Comparison of ENCODE assay signal across 9 mouse cellular contexts in genomic region chr2:93287348-93287747, GRCm38 (mm10). TPM values are rescaled to one million over a fixed set of nuclear protein-coding genes. Genes with fewer than 3 reads are reported as not detected.
DNase-seq lines count a peak whose midpoint lies in the region; ATAC-seq lines count a peak whose summit lies in the region.
"Had no signal": no experiment of that assay in that cellular context is flagged by ENCODE, and none has a peak within 500 bp of the region (broad histone marks: within the 10 kb centered on the region; RNA-seq: fewer than 3 reads in every experiment).

No protein-coding gene starts in this region.

- no peak for DNase-seq in heart, postnatal 25 days (ENCODE audit: low spot score)
- peak; percentile 58 for DNase-seq in embryo, embryonic 10.5 days (ENCODE audit: low spot score)
- DNase-seq in hindbrain, embryonic 11.5 days (ENCODE audit: low spot score): peak; percentile 57
- no peak for DNase-seq in gastrocnemius, postnatal 4 days (ENCODE audit: low spot score in 2 of 2)
- DNase-seq in gastrocnemius, postnatal 14 days: no peak
- no peak for DNase-seq in urinary bladder, postnatal 36 days (ENCODE audit: low spot score in 2 of 2)

- H3K36me3 ChIP-seq in heart, embryonic 13.5 days: peaks cover under 1% of the 10 kb centered on the region
- H3K36me3 ChIP-seq in hindbrain, embryonic 11.5 days (ENCODE audit: control insufficient read depth, insufficient read depth, low read length): no peaks in the 10 kb centered on the region
- no peaks in the 10 kb centered on the region for H3K36me3 ChIP-seq in midbrain, embryonic 16.5 days (ENCODE audit: control insufficient read depth, insufficient read depth, low read length)
- H3K36me3 ChIP-seq: stomach, embryonic 15.5 days had no signal

- no peak for ATAC-seq in heart, embryonic 13.5 days (ENCODE audit: extremely low read depth, insufficient number of reproducible peaks, low FRiP score, low TSS enrichment)
- no peak for ATAC-seq in hindbrain, embryonic 11.5 days (ENCODE audit: low FRiP score)
- ATAC-seq in midbrain, embryonic 16.5 days: peak; percentile 44

- no peaks in the 10 kb centered on the region for H3K9me3 ChIP-seq in heart, embryonic 13.5 days
- H3K9me3 ChIP-seq in hindbrain, embryonic 11.5 days (ENCODE audit: control insufficient read depth, low read length): no peaks in the 10 kb centered on the region
- H3K9me3 ChIP-seq in midbrain, embryonic 16.5 days (replicated peaks; ENCODE audit: control insufficient read depth, low read length, poor library complexity, severe bottlenecking): no peaks in the 10 kb centered on the region
- H3K9me3 ChIP-seq: stomach, embryonic 15.5 days had no signal

- peak overlapping the region; percentile 37; the same call in 1 of the 2 replicates for H3K9ac ChIP-seq in heart, embryonic 13.5 days
- 0 out of 2 replicates have a peak overlapping the region, but pooled peaks have one; percentile 32 for H3K9ac ChIP-seq in hindbrain, embryonic 11.5 days (ENCODE audit: low read depth, low read length)
- peak overlapping the region; percentile 58 for H3K9ac ChIP-seq in midbrain, embryonic 16.5 days (ENCODE audit: low read depth, low read length)
- H3K9ac ChIP-seq: stomach, embryonic 15.5 days had no signal

- no peaks in the 10 kb centered on the region for H3K27me3 ChIP-seq in heart, embryonic 13.5 days (replicated peaks)
- no peaks in the 10 kb centered on the region for H3K27me3 ChIP-seq in hindbrain, embryonic 11.5 days (ENCODE audit: control insufficient read depth, insufficient read depth, low read length)
- H3K27me3 ChIP-seq in midbrain, embryonic 16.5 days (ENCODE audit: control insufficient read depth, insufficient read depth, low read depth, low read length): no peaks in the 10 kb centered on the region
- H3K27me3 ChIP-seq: stomach, embryonic 15.5 days had no signal

- H3K27ac ChIP-seq in heart, embryonic 13.5 days (replicated peaks): peak overlapping the region; percentile 38; the same call in 1 of the 2 replicates
- H3K27ac ChIP-seq in hindbrain, embryonic 11.5 days (ENCODE audit: low read depth, low read length): peak overlapping the region; percentile 79
- peak overlapping the region; percentile 92 for H3K27ac ChIP-seq in midbrain, embryonic 16.5 days (ENCODE audit: low read length)
- H3K27ac ChIP-seq: stomach, embryonic 15.5 days had no signal

- H3K4me1 ChIP-seq in heart, embryonic 13.5 days: peaks cover 98% of the 10 kb centered on the region
- H3K4me1 ChIP-seq in hindbrain, embryonic 11.5 days (replicated peaks; ENCODE audit: control insufficient read depth, insufficient read depth, low read length): peaks cover 51% of the 10 kb centered on the region
- peaks cover 65% of the 10 kb centered on the region for H3K4me1 ChIP-seq in midbrain, embryonic 16.5 days (ENCODE audit: control insufficient read depth, insufficient read depth, low read length)

- 45% methylated on average over 4 of the region's 4 CpGs for WGBS in heart, embryonic 13.5 days
- 27% methylated on average over 4 of the region's 4 CpGs for WGBS in hindbrain, embryonic 11.5 days
- 8% methylated on average over 4 of the region's 4 CpGs for whole genome bisulfite sequencing in midbrain, embryonic 16.5 days

- H3K4me3 ChIP-seq in heart, embryonic 13.5 days: no peak overlapping the region
- no peak overlapping the region for H3K4me3 ChIP-seq in hindbrain, embryonic 11.5 days (ENCODE audit: low read depth, low read length)
- H3K4me3 ChIP-seq in midbrain, embryonic 16.5 days (ENCODE audit: low read depth, low read length): no peak overlapping the region
- H3K4me3 ChIP-seq: stomach, embryonic 15.5 days had no signal

- intact Hi-C loops in heart, postnatal 25 days (cut with DNase I): no loop called here
- intact Hi-C loops in gastrocnemius, postnatal 14 days (cut with DNase I; ENCODE audit: low total_unique reads): no loop called here

- no peak overlapping the region for H3K4me2 ChIP-seq in heart, embryonic 13.5 days
- H3K4me2 ChIP-seq in hindbrain, embryonic 11.5 days (replicated peaks; ENCODE audit: low read depth, low read length): no peak overlapping the region
- peak overlapping the region; percentile 20; the same call in 1 of the 2 replicates for H3K4me2 ChIP-seq in midbrain, embryonic 16.5 days (ENCODE audit: low read length)
- H3K4me2 ChIP-seq: stomach, embryonic 15.5 days had no signal

RNA-seq across cellular contexts. Expression of gene Tspan18, which starts 47.0 kb away (rescaled TPM):
- polyA plus RNA-seq in heart, embryonic 13.5 days (2015; fragmentation: Nextera tagmentation; extraction: Ambion mirVana): 41.7 and 43.2 TPM in 2 replicates
- total RNA-seq in heart, postnatal 25 days (2021): 10 to 100 TPM; 15.6 to 18.9 TPM
- 61.0 and 71.4 TPM in 2 replicates for polyA plus RNA-seq in hindbrain, embryonic 11.5 days (2014; fragmentation: Nextera tagmentation; extraction: Ambion mirVana)
- polyA plus RNA-seq in midbrain, embryonic 16.5 days (2015; fragmentation: Nextera tagmentation; extraction: Ambion mirVana): 20.1 and 21.2 TPM in 2 replicates
- total RNA-seq in gastrocnemius, postnatal 4 days (2021): 10 to 100 TPM; 26.3 to 26.9 TPM
- total RNA-seq in gastrocnemius, postnatal 14 days (2021): 10 to 100 TPM in 1 of 2 experiments, 1 to 10 TPM in 1; 9.7 to 11.4 TPM

Comparison
In these comparisons a context has a peak if more than half of its experiments do, and no peak if none do; other contexts are left out.
1. H3K27ac ChIP-seq: peak in every context shown above with its lines; median percentile 92 in midbrain, embryonic 16.5 days; 79 in hindbrain, embryonic 11.5 days; 38 in heart, embryonic 13.5 days.
2. DNase-seq: peak in embryo, embryonic 10.5 days (single experiment) and hindbrain, embryonic 11.5 days (single experiment); none in heart, postnatal 25 days (single experiment), gastrocnemius, postnatal 4 days (0 of 2), gastrocnemius, postnatal 14 days (single experiment) and urinary bladder, postnatal 36 days (0 of 2).
3. Peak in every context shown above with its lines, with median percentiles within 50 percentile points of each other: H3K9ac ChIP-seq.